Mouse (Mus musculus) heart, postnatal 0 days (tissue): Measurements from ENCODE around the gene Dhrs4. TPM values are rescaled to one million over a fixed set of nuclear protein-coding genes. Genes with fewer than 3 reads are reported as not detected.

Experiments used
- ATAC-seq: fragments of 200-750 bp; cut with Nextera tagmentation; 2 replicates; pipeline ENCODE4 v1.8.0; 2017; ENCODE audit warnings: low read depth, moderate number of reproducible peaks, moderate library complexity; ENCODE audit not compliant: insufficient read depth
- DNase-seq: peaks from one replicate; pipeline ENCODE4 v3.0.0-alpha.2; 2016; ENCODE audit warnings: low spot score
- H3K27ac ChIP-seq: fragments of 300-500 bp; sonication (generic); 2 replicates; pipeline ENCODE4 v1.5.1; 2014; ENCODE audit warnings: low read depth, mild to moderate bottlenecking
- H3K27me3 ChIP-seq: fragments of 300-500 bp; sonication (generic); 2 replicates; pipeline ENCODE4 v1.6.1; 2014; ENCODE audit warnings: low read length, mixed read lengths; ENCODE audit not compliant: control insufficient read depth, insufficient read depth
- H3K36me3 ChIP-seq: fragments of 300-500 bp; sonication (generic); replicated peaks from 2 replicates; pipeline ENCODE4 v1.6.1; 2014; ENCODE audit warnings: low read length, mixed read lengths; ENCODE audit not compliant: control insufficient read depth, insufficient read depth
- H3K4me1 ChIP-seq: fragments of 300-500 bp; sonication (generic); 2 replicates; pipeline ENCODE4 v1.6.1; 2014; ENCODE audit warnings: antibody characterized with exemption; ENCODE audit not compliant: control insufficient read depth, insufficient read depth
- H3K4me2 ChIP-seq: fragments of 300-500 bp; sonication (generic); 2 replicates; pipeline ENCODE4 v1.6.1; 2014; ENCODE audit warnings: low read depth, mild to moderate bottlenecking, low read length, moderate library complexity
- H3K4me3 ChIP-seq: fragments of 300-500 bp; sonication (generic); 2 replicates; pipeline ENCODE4 v1.5.1; 2014; ENCODE audit warnings: low read depth, low read length
- H3K9ac ChIP-seq: fragments of 300-500 bp; sonication (generic); replicated peaks from 2 replicates; pipeline ENCODE4 v1.6.1; 2014; ENCODE audit warnings: low read depth, low read length, mixed read lengths
- H3K9me3 ChIP-seq: fragments of 300-500 bp; sonication (generic); replicated peaks from 2 replicates; pipeline ENCODE4 v1.6.1; 2016; ENCODE audit warnings: low read length; ENCODE audit not compliant: control insufficient read depth
- CTCF ChIP-seq: IDR thresholded peaks from 2 replicates; pipeline ENCODE4 v1.5.1; 2016; ENCODE audit warnings: antibody characterized with exemption, control low read depth, low read depth
- EP300 ChIP-seq: IDR thresholded peaks from 2 replicates; pipeline ENCODE4 v1.6.1; 2016; ENCODE audit warnings: antibody characterized with exemption, low read depth
- WGBS: fragments of 180-500 bp; shearing (Covaris S2); extraction: QIAGEN DNeasy Blood & Tissue Kit; methylation state at CpG from one replicate; pipeline ENCODE4 v1.1.7; 2014; 5-methylcytosine and 5-hydroxymethylcytosine counted together
- polyA plus RNA-seq: library from polyadenylated mRNA; unstranded; fragments of >200 nt; fragmentation: Nextera tagmentation; extraction: Ambion mirVana; gene quantifications from 2 replicates; pipeline ENCODE4 v1.2.1, GENCODE M21; 2015
- total RNA-seq: library from RNA; depleted of rRNA; stranded (reverse); fragments of >200 nt; gene quantifications from 2 replicates; pipeline ENCODE4 v1.2.3, GENCODE M21; 2014; ENCODE audit warnings: low replicate concordance

Dhrs4 gene
- total and polyA plus RNA-seq, 2 experiments from 2014 or later, result 48.8 to 83.3 TPM

GRCm38 (mm10) chr14:55519604-55520003, 41.0 kb downstream of the Dhrs4 start:
- ATAC-seq (no peak), DNase-seq (no peak)
- H3K27me3 ChIP-seq, result peaks cover 69% of the 10 kb centered on the region
- 58% methylated on average over 4 of the region's 4 CpGs for WGBS
- H3K4me1 ChIP-seq, result peaks cover 3% of the 10 kb centered on the region; the same call in 1 of the 2 replicates
- no peak overlapping the region for H3K27ac ChIP-seq
- no peak overlapping the region for H3K9ac ChIP-seq
- no peak for TF ChIP-seq EP300
- TF ChIP-seq CTCF, result no peak
- H3K9me3 ChIP-seq, result no peaks in the 10 kb centered on the region
- no peaks in the 10 kb centered on the region for H3K36me3 ChIP-seq
- H3K4me3 ChIP-seq, result no peak overlapping the region
- H3K4me2 ChIP-seq, result no peak overlapping the region

- Histone ChIP-seq H3K9ac (no peak overlapping the region), H3K9me3 (no peaks in the 10 kb centered on the region), H3K4me1 (peaks cover 10% of the 10 kb centered on the region; the same call in 1 of the 2 replicates), H3K36me3 (no peaks in the 10 kb centered on the region), H3K27ac (no peak overlapping the region), H3K4me2 (peak overlapping the region; percentile 68), H3K4me3 (peak overlapping the region; percentile 44), H3K27me3 (peaks cover 70% of the 10 kb centered on the region)
- TF ChIP-seq CTCF (no peak), EP300 (no peak)
- ATAC-seq (no peak), DNase-seq (no peak)
- under 1% methylated on average over 61 of the region's 61 CpGs for WGBS
Measured at GRCm38 (mm10) chr14:55520451-55521361, 42.1 kb downstream of the Dhrs4 start.

GRCm38 (mm10) chr14:55524062-55524461, 45.5 kb downstream of the Dhrs4 start:
- TF ChIP-seq CTCF (no peak), EP300 (no peak)
- WGBS, result 30% methylated on average over 4 of the region's 4 CpGs
- Histone ChIP-seq H3K4me1 (peaks cover 10% of the 10 kb centered on the region; the same call in 1 of the 2 replicates), H3K9me3 (no peaks in the 10 kb centered on the region), H3K9ac (no peak overlapping the region), H3K36me3 (no peaks in the 10 kb centered on the region), H3K4me3 (no peak overlapping the region), H3K27ac (no peak overlapping the region), H3K4me2 (no peak overlapping the region), H3K27me3 (peaks cover 51% of the 10 kb centered on the region)
- DNase-seq (no peak), ATAC-seq (no peak)

- Histone ChIP-seq H3K9me3 (no peaks in the 10 kb centered on the region), H3K27ac (no peak within 1 kb of the TSS), H3K27me3 (peaks cover 44% of the 10 kb centered on the region), H3K4me1 (peaks cover 10% of the 10 kb centered on the region; the same call in 1 of the 2 replicates), H3K4me3 (no peak within 1 kb of the TSS), H3K9ac (no peak within 1 kb of the TSS), H3K4me2 (no peak within 1 kb of the TSS), H3K36me3 (no peaks in the 10 kb centered on the region)
- WGBS, result 13% methylated on average over 8 of the region's 8 CpGs
- ATAC-seq, result no peak
- no peak for TF ChIP-seq CTCF
- no peak for TF ChIP-seq EP300
- no peak for DNase-seq
Measured at GRCm38 (mm10) chr14:55524785-55525184, 46.2 kb downstream of the Dhrs4 start, which contains the start of gene Nrl. Gene Nrl, minus strand, starts transcription at chr14:55524981.

- Histone ChIP-seq H3K36me3 (no peaks in the 10 kb centered on the region), H3K4me1 (peaks cover 10% of the 10 kb centered on the region; the same call in 1 of the 2 replicates), H3K4me2 (no peak overlapping the region), H3K4me3 (no peak overlapping the region), H3K27ac (no peak overlapping the region), H3K9ac (no peak overlapping the region), H3K27me3 (peaks cover 27% of the 10 kb centered on the region), H3K9me3 (no peaks in the 10 kb centered on the region)
- 63% methylated on average over 2 of the region's 2 CpGs for WGBS
- TF ChIP-seq EP300 (no peak), CTCF (no peak)
- ATAC-seq (no peak), DNase-seq (no peak)
Measured at GRCm38 (mm10) chr14:55526674-55527073, 48.1 kb downstream of the Dhrs4 start.
